Mouse (Mus musculus): Measurements from ENCODE around the gene Eya2. TPM values are rescaled to one million over a fixed set of nuclear protein-coding genes. Genes with fewer than 3 reads are reported as not detected.

Eya2 gene
- polyA plus RNA-seq, 1 experiment from 2014 or later: 15.5 TPM

- DNase-seq (ENCODE audit: low spot score) (no peak), ATAC-seq (ENCODE audit: low FRiP score, low TSS enrichment) (no peak)
- H3K4me3 ChIP-seq (ENCODE audit: low read depth, low read length): no peak overlapping the region
- H3K4me1 ChIP-seq (replicated peaks; ENCODE audit: control insufficient read depth, insufficient read depth): no peaks in the 10 kb centered on the region
- no peaks in the 10 kb centered on the region for H3K27me3 ChIP-seq (ENCODE audit: control insufficient read depth, insufficient read depth, low read length)
- no peak overlapping the region for H3K27ac ChIP-seq (replicated peaks)
- WGBS: 68% methylated on average over 8 of the region's 8 CpGs
- H3K9me3 ChIP-seq (ENCODE audit: control insufficient read depth, low read length): no peaks in the 10 kb centered on the region
- TF ChIP-seq EP300 (optimal IDR thresholded peaks at IDR 0.05) (no peak), CTCF (IDR thresholded peaks at IDR 0.05; ENCODE audit: low read depth) (no peak)
- no peaks in the 10 kb centered on the region for H3K36me3 ChIP-seq (ENCODE audit: control insufficient read depth, insufficient read depth, low read length)
- no peak overlapping the region for H3K9ac ChIP-seq (ENCODE audit: low read length)
- H3K4me2 ChIP-seq (replicated peaks; ENCODE audit: low read depth): no peak overlapping the region
These were observed 30.7 kb upstream of the Eya2 start for GRCm38 (mm10) chr2:165564101-165564500.

GRCm38 (mm10) chr2:165564620-165565019 lies 30.2 kb upstream of the Eya2 start:
- ATAC-seq (ENCODE audit: low FRiP score, low TSS enrichment): no peak
- no peaks in the 10 kb centered on the region for H3K9me3 ChIP-seq (ENCODE audit: control insufficient read depth, low read length)
- no peak overlapping the region for H3K9ac ChIP-seq (ENCODE audit: low read length)
- no peaks in the 10 kb centered on the region for H3K4me1 ChIP-seq (replicated peaks; ENCODE audit: control insufficient read depth, insufficient read depth)
- no peak for TF ChIP-seq EP300 (optimal IDR thresholded peaks at IDR 0.05)
- no peak for TF ChIP-seq CTCF (IDR thresholded peaks at IDR 0.05; ENCODE audit: low read depth)
- H3K4me2 ChIP-seq (replicated peaks; ENCODE audit: low read depth): no peak overlapping the region
- H3K27ac ChIP-seq (replicated peaks): no peak overlapping the region
- 67% methylated on average over 6 of the region's 6 CpGs for WGBS
- H3K36me3 ChIP-seq (ENCODE audit: control insufficient read depth, insufficient read depth, low read length): no peaks in the 10 kb centered on the region
- H3K4me3 ChIP-seq (ENCODE audit: low read depth, low read length): no peak overlapping the region
- H3K27me3 ChIP-seq (ENCODE audit: control insufficient read depth, insufficient read depth, low read length): no peaks in the 10 kb centered on the region
- no peak for DNase-seq (ENCODE audit: low spot score)

- no peak for ATAC-seq (ENCODE audit: low FRiP score, low TSS enrichment)
These were observed 27.9 kb upstream of the Eya2 start for GRCm38 (mm10) chr2:165566898-165567297.

GRCm38 (mm10) chr2:165567820-165568219 lies 27.0 kb upstream of the Eya2 start:
- WGBS: 69% methylated on average over 9 of the region's 9 CpGs
- no peak overlapping the region for H3K4me3 ChIP-seq (ENCODE audit: low read depth, low read length)

More at GRCm38 (mm10) chr2:165566898-165567297, 27.9 kb upstream of the Eya2 start:
- Histone ChIP-seq H3K4me1 (replicated peaks; ENCODE audit: control insufficient read depth, insufficient read depth) (no peaks in the 10 kb centered on the region), H3K27me3 (ENCODE audit: control insufficient read depth, insufficient read depth, low read length) (no peaks in the 10 kb centered on the region), H3K36me3 (ENCODE audit: control insufficient read depth, insufficient read depth, low read length) (no peaks in the 10 kb centered on the region), H3K27ac (replicated peaks) (no peak overlapping the region), H3K9me3 (ENCODE audit: control insufficient read depth, low read length) (no peaks in the 10 kb centered on the region), H3K4me2 (replicated peaks; ENCODE audit: low read depth) (no peak overlapping the region), H3K4me3 (ENCODE audit: low read depth, low read length) (no peak overlapping the region), H3K9ac (ENCODE audit: low read length) (no peak overlapping the region)
- TF ChIP-seq EP300 (optimal IDR thresholded peaks at IDR 0.05): no peak
- TF ChIP-seq CTCF (IDR thresholded peaks at IDR 0.05; ENCODE audit: low read depth): no peak
- 67% methylated on average over 6 of the region's 6 CpGs for WGBS
- no peak for DNase-seq (ENCODE audit: low spot score)

GRCm38 (mm10) chr2:165568911-165569310 lies 25.9 kb upstream of the Eya2 start:
- Histone ChIP-seq H3K9ac (ENCODE audit: low read length) (no peak overlapping the region), H3K9me3 (ENCODE audit: control insufficient read depth, low read length) (no peaks in the 10 kb centered on the region), H3K27me3 (ENCODE audit: control insufficient read depth, insufficient read depth, low read length) (no peaks in the 10 kb centered on the region), H3K36me3 (ENCODE audit: control insufficient read depth, insufficient read depth, low read length) (no peaks in the 10 kb centered on the region), H3K4me3 (ENCODE audit: low read depth, low read length) (no peak overlapping the region), H3K4me2 (replicated peaks; ENCODE audit: low read depth) (no peak overlapping the region), H3K27ac (replicated peaks) (no peak overlapping the region), H3K4me1 (replicated peaks; ENCODE audit: control insufficient read depth, insufficient read depth) (no peaks in the 10 kb centered on the region)
- DNase-seq (ENCODE audit: low spot score) (no peak), ATAC-seq (ENCODE audit: low FRiP score, low TSS enrichment) (no peak)
- TF ChIP-seq CTCF (IDR thresholded peaks at IDR 0.05; ENCODE audit: low read depth) (no peak), EP300 (optimal IDR thresholded peaks at IDR 0.05) (no peak)
- WGBS: 62% methylated on average over 6 of the region's 6 CpGs

More at GRCm38 (mm10) chr2:165567820-165568219, 27.0 kb upstream of the Eya2 start:
- H3K27me3 ChIP-seq (ENCODE audit: control insufficient read depth, insufficient read depth, low read length): no peaks in the 10 kb centered on the region
- H3K9me3 ChIP-seq (ENCODE audit: control insufficient read depth, low read length): no peaks in the 10 kb centered on the region
- H3K9ac ChIP-seq (ENCODE audit: low read length): no peak overlapping the region
- H3K4me1 ChIP-seq (replicated peaks; ENCODE audit: control insufficient read depth, insufficient read depth): no peaks in the 10 kb centered on the region
- no peaks in the 10 kb centered on the region for H3K36me3 ChIP-seq (ENCODE audit: control insufficient read depth, insufficient read depth, low read length)
- no peak overlapping the region for H3K27ac ChIP-seq (replicated peaks)
- no peak for DNase-seq (ENCODE audit: low spot score)
- TF ChIP-seq EP300 (optimal IDR thresholded peaks at IDR 0.05) (no peak), CTCF (IDR thresholded peaks at IDR 0.05; ENCODE audit: low read depth) (no peak)
- no peak for ATAC-seq (ENCODE audit: low FRiP score, low TSS enrichment)
- H3K4me2 ChIP-seq (replicated peaks; ENCODE audit: low read depth): no peak overlapping the region

GRCm38 (mm10) chr2:165571216-165571778 lies 23.5 kb upstream of the Eya2 start:
- H3K9me3 ChIP-seq (ENCODE audit: control insufficient read depth, low read length): no peaks in the 10 kb centered on the region
- no peaks in the 10 kb centered on the region for H3K27me3 ChIP-seq (ENCODE audit: control insufficient read depth, insufficient read depth, low read length)
- H3K36me3 ChIP-seq (ENCODE audit: control insufficient read depth, insufficient read depth, low read length): no peaks in the 10 kb centered on the region
- no peak overlapping the region for H3K4me2 ChIP-seq (replicated peaks; ENCODE audit: low read depth)
- 33% methylated on average over 4 of the region's 4 CpGs for WGBS
- ATAC-seq (ENCODE audit: low FRiP score, low TSS enrichment) (0 out of 2 replicates have a peak, but pooled peaks have one; percentile 18), DNase-seq (ENCODE audit: low spot score) (no peak)
- H3K9ac ChIP-seq (ENCODE audit: low read length): no peak overlapping the region
- no peak overlapping the region for H3K27ac ChIP-seq (replicated peaks)
- TF ChIP-seq CTCF (IDR thresholded peaks at IDR 0.05; ENCODE audit: low read depth) (no peak), EP300 (optimal IDR thresholded peaks at IDR 0.05) (no peak)
- no peaks in the 10 kb centered on the region for H3K4me1 ChIP-seq (replicated peaks; ENCODE audit: control insufficient read depth, insufficient read depth)
- no peak overlapping the region for H3K4me3 ChIP-seq (ENCODE audit: low read depth, low read length)
